Mouse (Mus musculus): ENCODE data around the gene Gm21987. TPM values are rescaled to one million over a fixed set of nuclear protein-coding genes. Genes with fewer than 3 reads are reported as not detected.

The Gm21987 gene
- total and polyA plus RNA-seq, 3 experiments: 0.42 TPM; not detected in 2

DNA sequence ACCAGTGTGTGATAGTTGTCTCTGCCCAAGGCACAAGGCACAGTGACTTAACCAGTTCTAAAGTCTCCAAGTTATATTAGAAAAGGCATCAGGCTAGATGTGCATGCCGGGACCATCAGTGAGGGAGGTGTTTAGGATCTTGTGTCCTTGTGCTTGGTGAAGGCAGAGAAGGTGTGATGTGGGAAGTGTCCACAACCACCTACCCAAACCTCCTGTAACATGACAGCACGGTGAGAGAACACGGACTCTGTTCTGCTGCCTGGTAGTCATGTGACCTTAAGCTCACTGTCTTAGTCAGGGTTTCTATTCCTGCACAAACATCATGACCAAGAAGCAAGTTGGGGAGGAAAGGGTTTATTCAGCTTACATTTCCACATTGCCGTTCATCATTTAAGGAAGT, 19.4 kb downstream of the Gm21987 start (continued):
- TF ChIP-seq RCOR1 (conservative IDR thresholded peaks at IDR 0.05; ENCODE audit: low read depth, low read length) (no peak), SMC3 (IDR thresholded peaks at IDR 0.05; ENCODE audit: low read depth, low read length) (no peak), CTCF (conservative IDR thresholded peaks at IDR 0.05 in 1 of 2, IDR thresholded peaks at IDR 0.05 in 1 of 2; ENCODE audit: low read depth in 2 of 2, low read length in 2 of 2) (no peak), POLR2AphosphoS2 (IDR thresholded peaks at IDR 0.05; ENCODE audit: low read depth, low read length) (no peak), CHD1 (IDR thresholded peaks at IDR 0.05; ENCODE audit: low read depth, low read length) (no peak), USF2 (conservative IDR thresholded peaks at IDR 0.05; ENCODE audit: low read depth, low read length) (peak; percentile 73), MXI1 (IDR thresholded peaks at IDR 0.05; ENCODE audit: low read depth, low read length) (no peak; the same call in 1 of the 2 replicates), MAX (IDR thresholded peaks at IDR 0.05; ENCODE audit: low read length) (0 out of 2 replicates have a peak, but pooled peaks have one; percentile 37), ELF1 (IDR thresholded peaks at IDR 0.05; ENCODE audit: low read depth, low read length) (0 out of 2 replicates have a peak, but pooled peaks have one; percentile 10)

DNA sequence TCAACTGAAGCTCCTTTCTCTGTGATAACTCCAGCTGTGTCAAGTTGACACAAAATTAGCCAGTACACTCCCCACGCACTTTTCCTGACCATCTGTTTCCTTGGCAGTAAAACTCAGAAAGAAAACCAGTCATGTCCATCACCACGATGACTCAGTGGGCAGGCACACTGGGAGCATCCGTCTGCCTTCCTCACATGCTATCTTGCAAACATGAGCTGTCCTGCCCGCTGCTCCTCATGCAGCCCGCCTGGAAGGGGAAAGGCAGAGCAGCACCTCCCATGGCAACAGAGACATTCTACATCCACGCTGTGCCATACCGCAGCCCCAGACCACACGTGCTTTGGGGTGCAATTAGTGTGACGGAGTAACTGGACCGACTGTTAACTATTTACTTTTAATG, 21.5 kb downstream of the Gm21987 start:
- Histone ChIP-seq H3K4me1 (ENCODE audit: control insufficient read depth in 1 of 2, insufficient read depth in 2 of 2) (peaks cover 43 to 49% of the 10 kb centered on the region in 2 experiments), H3K27ac (ENCODE audit: insufficient read depth, low read depth) (no peak overlapping the region), H3K9ac (ENCODE audit: insufficient read depth, low read depth) (no peak overlapping the region), H3K79me2 (replicated peaks; ENCODE audit: control insufficient read depth, extremely low read depth, insufficient read depth, poor library complexity, severe bottlenecking) (no peaks in the 10 kb centered on the region), H3K36me3 (replicated peaks in 1 of 2; ENCODE audit: control insufficient read depth in 1 of 2, insufficient read depth in 1 of 2, low read length in 1 of 2) (peaks cover 0 to 7% of the 10 kb centered on the region in 2 experiments), H3K27me3 (replicated peaks) (no peaks in the 10 kb centered on the region), H3K9me3 (replicated peaks; ENCODE audit: low read length) (no peaks in the 10 kb centered on the region), H3K4me2 (ENCODE audit: insufficient read depth, low read depth, poor library complexity, severe bottlenecking) (no peak overlapping the region), H3K4me3 (replicated peaks in 1 of 3; ENCODE audit: low read depth in 2 of 3, low read length in 2 of 3, poor library complexity in 1 of 3) (peak overlapping the region in 1 of 3 experiments; percentile 25)
- in situ Hi-C loops (cut with MboI; ENCODE audit: low pct_ligation_motif_present, low pct_unique_long_range_greater_than_20kb, low sequenced_read_pairs): no loop called here
- dilution Hi-C loops (cut with MboI; ENCODE audit: extremely low pct_ligation_motif_present, extremely low pct_unique_long_range_greater_than_20kb, low sequenced_read_pairs): no loop called here
- DNase-seq (ENCODE audit: extremely low read depth): no peak
- no peak for TF ChIP-seq PAX5 (IDR thresholded peaks at IDR 0.05; ENCODE audit: low read length)
- no peak for TF ChIP-seq ZC3H11A (IDR thresholded peaks at IDR 0.05; ENCODE audit: low read depth, low read length)

DNA sequence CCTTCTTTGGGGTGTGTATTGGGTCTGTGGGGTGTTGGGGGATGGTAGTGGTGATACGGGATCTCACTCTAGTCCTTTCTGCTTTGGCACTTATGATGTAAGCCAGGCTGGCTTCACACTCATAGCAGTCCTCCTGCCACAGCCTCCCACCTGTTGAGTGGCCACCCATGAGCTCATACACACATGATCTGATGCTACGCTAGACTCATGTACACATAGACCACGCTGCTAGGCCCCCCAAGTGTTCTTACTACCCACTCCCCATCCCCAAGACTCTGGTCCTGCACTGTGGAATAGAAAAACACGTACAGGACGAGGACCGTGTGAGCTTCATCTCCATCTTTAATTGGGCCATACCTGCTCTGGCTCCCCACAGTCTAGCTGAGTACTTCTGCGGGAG, 22.2 kb downstream of the Gm21987 start:
- Histone ChIP-seq H3K9me3 (replicated peaks; ENCODE audit: low read length) (no peaks in the 10 kb centered on the region), H3K9ac (ENCODE audit: insufficient read depth, low read depth) (no peak overlapping the region), H3K4me2 (ENCODE audit: insufficient read depth, low read depth, poor library complexity, severe bottlenecking) (no peak overlapping the region), H3K4me1 (ENCODE audit: control insufficient read depth in 1 of 2, insufficient read depth in 2 of 2) (peaks cover 46 to 49% of the 10 kb centered on the region in 2 experiments), H3K27me3 (replicated peaks) (no peaks in the 10 kb centered on the region), H3K79me2 (replicated peaks; ENCODE audit: control insufficient read depth, extremely low read depth, insufficient read depth, poor library complexity, severe bottlenecking) (no peaks in the 10 kb centered on the region), H3K4me3 (replicated peaks in 1 of 3; ENCODE audit: low read depth in 2 of 3, low read length in 2 of 3, poor library complexity in 1 of 3) (no peak overlapping the region), H3K36me3 (replicated peaks in 1 of 2; ENCODE audit: control insufficient read depth in 1 of 2, insufficient read depth in 1 of 2, low read length in 1 of 2) (peaks cover 0 to 5% of the 10 kb centered on the region in 2 experiments), H3K27ac (ENCODE audit: insufficient read depth, low read depth) (no peak overlapping the region)
- TF ChIP-seq SIN3A (IDR thresholded peaks at IDR 0.05; ENCODE audit: low read length): no peak
- no peak for TF ChIP-seq TBP (conservative IDR thresholded peaks at IDR 0.05; ENCODE audit: low read depth, low read length)
- TF ChIP-seq MYC (IDR thresholded peaks at IDR 0.05; ENCODE audit: low read depth, low read length): no peak
- TF ChIP-seq MAFK (IDR thresholded peaks at IDR 0.05; ENCODE audit: insufficient replicate concordance, low read length): no peak
- no peak for TF ChIP-seq E2F4 (IDR thresholded peaks at IDR 0.05; ENCODE audit: insufficient replicate concordance, low read depth, low read length)
- no peak for TF ChIP-seq MEF2A (IDR thresholded peaks at IDR 0.05; ENCODE audit: borderline replicate concordance, low read depth, low read length)
- no peak for TF ChIP-seq MXI1 (IDR thresholded peaks at IDR 0.05; ENCODE audit: low read depth, low read length)
- no peak for TF ChIP-seq NRF1 (IDR thresholded peaks at IDR 0.05; ENCODE audit: low read depth, low read length)
- no peak for TF ChIP-seq POLR2A (IDR thresholded peaks at IDR 0.05; ENCODE audit: low read depth, low read length)
- no peak for TF ChIP-seq RAD21 (IDR thresholded peaks at IDR 0.05; ENCODE audit: low read depth, low read length)
- no peak for TF ChIP-seq ZKSCAN1 (IDR thresholded peaks at IDR 0.05; ENCODE audit: borderline replicate concordance, low read depth, low read length)
- TF ChIP-seq CHD2 (IDR thresholded peaks at IDR 0.05; ENCODE audit: low read length): no peak
- TF ChIP-seq CTCF (conservative IDR thresholded peaks at IDR 0.05 in 1 of 2, IDR thresholded peaks at IDR 0.05 in 1 of 2; ENCODE audit: low read depth in 2 of 2, low read length in 2 of 2): no peak
- TF ChIP-seq HCFC1 (IDR thresholded peaks at IDR 0.05; ENCODE audit: low read depth, low read length): no peak
- TF ChIP-seq PAX5 (IDR thresholded peaks at IDR 0.05; ENCODE audit: low read length): no peak
- no peak for TF ChIP-seq ETS1 (conservative IDR thresholded peaks at IDR 0.05; ENCODE audit: low read depth, low read length)
- no peak for TF ChIP-seq ZNF384 (IDR thresholded peaks at IDR 0.05; ENCODE audit: low read depth, low read length)
- TF ChIP-seq NELFE (IDR thresholded peaks at IDR 0.05; ENCODE audit: low read depth, low read length): no peak
- TF ChIP-seq ELF1 (IDR thresholded peaks at IDR 0.05; ENCODE audit: low read depth, low read length): no peak
- in situ Hi-C loops (cut with MboI; ENCODE audit: low pct_ligation_motif_present, low pct_unique_long_range_greater_than_20kb, low sequenced_read_pairs) (no loop called here), dilution Hi-C loops (cut with MboI; ENCODE audit: extremely low pct_ligation_motif_present, extremely low pct_unique_long_range_greater_than_20kb, low sequenced_read_pairs) (no loop called here)
- no peak for DNase-seq (ENCODE audit: extremely low read depth)

All from CH12.LX (cell line).